Mouse (Mus musculus) E14TG2a.4 (cell line): ENCODE results near the gene Cdc42bpb.
A peak's percentile ranks its signal among the peaks of the same experiment; 100 is the strongest.

Experiments used
- H3K27me3 ChIP-seq: 2 replicates; pipeline ENCODE4 v1.6.1; 2014; ENCODE audit warnings: low read length, control low read depth; ENCODE audit not compliant: insufficient read depth
- H3K36me3 ChIP-seq: 2 replicates; pipeline ENCODE4 v1.6.1; 2014; ENCODE audit warnings: low read length, control low read depth; ENCODE audit not compliant: insufficient read depth
- H3K4me1 ChIP-seq: replicated peaks from 2 replicates; pipeline ENCODE4 v1.6.1; 2014; ENCODE audit warnings: low read depth, low read length, control low read depth
- H3K4me3 ChIP-seq: replicated peaks from 2 replicates; pipeline ENCODE4 v1.5.1; 2014; ENCODE audit warnings: mild to moderate bottlenecking, low read length
- H3K9me3 ChIP-seq: 2 replicates; pipeline ENCODE4 v1.6.1; 2014; ENCODE audit warnings: low read length, control low read depth
- CTCF ChIP-seq: conservative IDR thresholded peaks from 2 replicates; pipeline ENCODE4 v1.5.1; 2014; ENCODE audit warnings: low read length
- NANOG ChIP-seq: IDR thresholded peaks from 2 replicates; pipeline ENCODE4 v1.6.1; 2014; ENCODE audit warnings: borderline replicate concordance, low read length, mixed read lengths
- POU5F1 ChIP-seq: IDR thresholded peaks from 2 replicates; pipeline ENCODE4 v1.6.1; 2014; ENCODE audit warnings: low read length, borderline replicate concordance

Cdc42bpb gene

DNA sequence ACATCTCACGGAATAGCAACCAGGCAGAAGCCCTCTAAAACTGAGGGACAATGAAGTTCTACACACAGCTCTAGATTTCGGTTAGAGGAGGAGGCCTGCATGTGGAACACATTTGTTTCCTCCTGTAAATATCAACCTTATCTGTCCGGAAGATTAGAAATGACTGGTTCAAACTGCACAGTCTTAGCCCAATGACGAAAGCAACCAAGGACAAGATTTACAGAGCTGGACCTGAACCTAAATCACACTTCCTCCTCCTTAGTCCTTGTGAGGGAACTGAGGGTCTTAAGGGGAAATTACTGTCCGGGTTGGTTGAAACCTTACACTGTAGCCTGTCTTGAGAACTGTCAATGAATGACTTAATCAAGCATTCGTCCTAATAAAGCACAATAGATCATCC, 1.5 kb downstream of the Cdc42bpb start:
- no peaks in the 10 kb centered on the region for H3K36me3 ChIP-seq
- TF ChIP-seq CTCF: no peak
- no peak for TF ChIP-seq POU5F1
- no peak for TF ChIP-seq NANOG
- H3K27me3 ChIP-seq: peaks cover 12% of the 10 kb centered on the region
- H3K4me3 ChIP-seq: peak overlapping the region; percentile 94
- H3K9me3 ChIP-seq: no peaks in the 10 kb centered on the region
- H3K4me1 ChIP-seq: peaks cover 59% of the 10 kb centered on the region

DNA sequence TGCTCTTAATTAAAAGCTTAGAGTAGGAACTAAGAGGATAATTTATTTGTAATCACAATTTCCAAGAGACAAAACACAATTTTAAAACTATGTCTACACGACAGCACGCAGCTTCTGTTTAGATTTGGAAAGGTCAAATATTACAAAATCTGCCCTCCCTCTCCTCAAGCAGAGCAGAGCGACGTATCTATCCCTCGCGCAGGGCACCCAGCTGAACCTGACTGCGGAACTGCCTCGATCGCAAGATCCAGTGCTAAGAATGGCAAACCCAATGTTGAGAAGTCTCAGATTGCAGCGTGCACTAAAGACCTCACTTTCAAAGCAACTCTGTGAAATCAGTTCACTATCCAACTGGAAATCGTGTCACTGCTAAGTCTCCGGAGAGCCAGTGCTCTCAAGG, 2.0 kb downstream of the Cdc42bpb start:
- H3K36me3 ChIP-seq: no peaks in the 10 kb centered on the region
- no peaks in the 10 kb centered on the region for H3K9me3 ChIP-seq
- no peak for TF ChIP-seq NANOG
- TF ChIP-seq POU5F1: no peak
- TF ChIP-seq CTCF: no peak
- peak overlapping the region; percentile 94 for H3K4me3 ChIP-seq
- H3K27me3 ChIP-seq: peaks cover 12% of the 10 kb centered on the region
- peaks cover 64% of the 10 kb centered on the region for H3K4me1 ChIP-seq

DNA sequence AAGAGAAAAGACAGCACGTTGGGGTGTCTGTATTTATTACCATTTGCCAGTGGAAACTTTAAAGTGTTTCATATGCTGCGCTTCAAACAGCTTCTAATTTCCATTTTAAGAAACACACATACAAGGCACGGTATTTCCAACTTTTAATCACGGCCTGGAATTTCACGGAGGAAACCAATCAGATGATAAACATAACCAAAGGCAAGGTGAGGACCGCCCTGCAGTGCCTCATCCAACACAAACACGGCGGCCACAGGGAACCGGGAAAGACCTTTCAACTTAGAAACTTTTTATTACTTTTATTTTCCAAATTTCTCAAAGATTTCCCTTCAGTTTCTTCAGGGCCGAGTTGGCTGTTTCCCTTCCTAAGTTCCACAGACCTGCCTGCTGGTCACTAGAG, 2.8 kb downstream of the Cdc42bpb start:
- TF ChIP-seq CTCF (no peak), NANOG (no peak), POU5F1 (no peak)
- H3K4me3 ChIP-seq: no peak overlapping the region
- no peaks in the 10 kb centered on the region for H3K9me3 ChIP-seq
- peaks cover 12% of the 10 kb centered on the region for H3K27me3 ChIP-seq
- H3K36me3 ChIP-seq: no peaks in the 10 kb centered on the region
- H3K4me1 ChIP-seq: peaks cover 72% of the 10 kb centered on the region

DNA sequence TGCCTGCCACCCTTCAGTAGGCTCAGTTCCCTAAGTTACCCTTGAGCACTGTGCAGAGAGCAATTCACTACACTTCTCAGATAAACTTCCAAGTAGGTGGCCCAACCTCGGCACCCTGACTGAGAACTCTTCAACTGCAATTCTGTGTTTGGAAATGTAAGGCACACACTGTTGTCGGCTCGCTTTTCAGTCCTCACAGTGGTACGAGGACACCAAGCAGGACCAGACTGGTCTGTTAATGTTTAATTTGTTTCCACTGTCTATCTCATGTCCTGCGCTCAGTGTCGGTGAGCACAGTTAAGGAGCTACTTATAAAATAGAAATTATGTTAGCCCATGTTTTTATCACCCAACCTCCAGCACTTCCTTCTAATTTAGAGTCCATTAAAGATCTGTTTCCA, 4.1 kb downstream of the Cdc42bpb start:
- peaks cover 12% of the 10 kb centered on the region for H3K27me3 ChIP-seq
- H3K4me3 ChIP-seq: no peak overlapping the region
- H3K9me3 ChIP-seq: no peaks in the 10 kb centered on the region
- peaks cover 81% of the 10 kb centered on the region for H3K4me1 ChIP-seq
- no peak for TF ChIP-seq NANOG
- TF ChIP-seq CTCF: no peak
- TF ChIP-seq POU5F1: no peak
- peaks cover 3% of the 10 kb centered on the region; the same call in 1 of the 2 replicates for H3K36me3 ChIP-seq

DNA sequence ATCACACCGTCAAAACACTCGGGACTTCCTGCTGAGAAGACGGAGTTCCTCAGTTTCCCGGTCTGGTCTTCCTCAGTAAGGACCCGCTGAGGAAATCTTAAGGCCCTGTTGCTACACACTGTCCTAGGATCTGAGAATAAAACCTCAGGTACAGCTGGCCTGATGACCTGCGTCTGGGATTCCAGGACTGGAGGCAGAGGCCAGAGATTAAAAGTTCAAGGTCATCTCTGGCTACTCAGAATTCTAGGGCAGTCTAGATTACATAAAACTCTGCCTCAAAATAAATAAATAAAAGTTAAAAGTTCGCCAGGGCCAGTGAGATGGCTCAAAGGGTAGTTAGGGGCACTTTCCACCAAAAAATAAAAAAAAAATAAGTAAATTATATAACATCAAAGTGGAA, 5.6 kb downstream of the Cdc42bpb start:
- H3K36me3 ChIP-seq: peaks cover 3% of the 10 kb centered on the region; the same call in 1 of the 2 replicates
- peaks cover 96% of the 10 kb centered on the region for H3K4me1 ChIP-seq
- TF ChIP-seq NANOG (no peak), POU5F1 (no peak), CTCF (no peak)
- no peak overlapping the region for H3K4me3 ChIP-seq
- H3K27me3 ChIP-seq: peaks cover 12% of the 10 kb centered on the region
- no peaks in the 10 kb centered on the region for H3K9me3 ChIP-seq

DNA sequence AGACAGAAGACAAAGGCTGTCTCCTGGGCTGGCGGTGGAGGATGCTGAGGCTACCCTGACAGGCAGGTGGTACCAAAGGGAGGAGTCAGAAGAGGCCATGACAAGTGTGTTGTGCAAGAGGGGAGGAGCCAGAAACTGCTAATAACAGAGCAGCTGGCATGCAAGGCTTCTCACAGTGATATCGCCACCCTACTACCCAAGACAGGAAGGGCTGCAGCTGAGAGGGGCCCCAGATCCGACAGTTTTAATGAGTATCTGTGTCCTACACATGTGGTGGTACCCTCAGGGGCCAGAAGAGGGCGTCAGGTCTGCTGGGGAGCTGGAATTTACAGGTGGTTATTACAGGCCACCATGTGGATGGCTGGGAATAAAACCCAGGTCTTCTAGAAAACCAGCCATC, 7.3 kb downstream of the Cdc42bpb start:
- peak; percentile 65 for TF ChIP-seq CTCF
- TF ChIP-seq POU5F1: no peak

DNA sequence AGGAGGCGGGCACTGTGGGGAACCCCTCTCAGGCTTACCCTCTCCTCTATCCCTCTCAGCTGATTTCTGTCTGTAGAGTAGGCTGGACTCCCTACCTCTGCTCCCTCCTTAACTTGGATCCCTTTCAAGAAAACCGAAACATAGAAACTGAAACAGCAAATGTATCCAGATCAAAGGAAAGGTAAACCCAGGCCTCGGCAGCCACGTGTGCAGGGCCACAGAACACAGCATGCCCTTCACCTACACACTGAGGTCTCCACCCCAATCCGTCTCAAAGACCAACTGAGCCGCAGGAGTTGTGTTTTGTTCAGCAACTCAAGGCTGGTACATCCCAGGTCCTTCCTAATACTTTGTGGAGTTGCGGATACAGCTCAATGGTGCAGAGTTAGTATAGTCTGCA, 10.5 kb downstream of the Cdc42bpb start:
- Histone ChIP-seq H3K36me3 (peaks cover 3% of the 10 kb centered on the region; the same call in 1 of the 2 replicates), H3K27me3 (no peaks in the 10 kb centered on the region), H3K9me3 (no peaks in the 10 kb centered on the region), H3K4me1 (peaks cover 81% of the 10 kb centered on the region), H3K4me3 (no peak overlapping the region)
- TF ChIP-seq NANOG: no peak
- no peak for TF ChIP-seq POU5F1
- TF ChIP-seq CTCF: no peak

More for the DNA sequence above, 7.3 kb downstream of the Cdc42bpb start:
- Histone ChIP-seq H3K27me3 (0 out of 2 replicates have a peak, but pooled peaks cover 2% of the 10 kb centered on the region), H3K4me1 (peaks cover 98% of the 10 kb centered on the region), H3K9me3 (no peaks in the 10 kb centered on the region), H3K36me3 (peaks cover 3% of the 10 kb centered on the region; the same call in 1 of the 2 replicates), H3K4me3 (no peak overlapping the region)

DNA sequence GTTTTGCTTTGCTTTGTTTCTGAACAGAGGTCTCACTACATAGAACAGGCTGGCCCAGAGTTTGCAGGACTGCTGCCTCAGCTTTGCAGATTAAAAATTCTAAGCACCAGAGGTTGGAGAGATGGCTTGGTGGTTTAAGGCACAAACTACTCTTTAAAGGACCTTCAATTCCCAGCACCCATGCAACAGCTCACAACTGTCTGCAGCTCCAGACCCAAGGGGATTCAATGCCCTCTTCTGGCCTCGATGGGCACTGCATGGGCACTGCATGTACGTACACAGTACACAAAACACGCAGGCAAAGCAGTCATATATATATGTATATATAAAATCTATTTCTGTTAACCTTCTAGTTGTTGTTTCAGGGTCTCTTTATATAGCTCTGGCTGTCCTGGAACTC, 13.3 kb downstream of the Cdc42bpb start:
- Histone ChIP-seq H3K4me1 (peaks cover 71% of the 10 kb centered on the region), H3K36me3 (peaks cover 3% of the 10 kb centered on the region; the same call in 1 of the 2 replicates), H3K4me3 (no peak overlapping the region), H3K9me3 (no peaks in the 10 kb centered on the region), H3K27me3 (no peaks in the 10 kb centered on the region)
- TF ChIP-seq CTCF (peak; percentile 46), POU5F1 (no peak)

DNA sequence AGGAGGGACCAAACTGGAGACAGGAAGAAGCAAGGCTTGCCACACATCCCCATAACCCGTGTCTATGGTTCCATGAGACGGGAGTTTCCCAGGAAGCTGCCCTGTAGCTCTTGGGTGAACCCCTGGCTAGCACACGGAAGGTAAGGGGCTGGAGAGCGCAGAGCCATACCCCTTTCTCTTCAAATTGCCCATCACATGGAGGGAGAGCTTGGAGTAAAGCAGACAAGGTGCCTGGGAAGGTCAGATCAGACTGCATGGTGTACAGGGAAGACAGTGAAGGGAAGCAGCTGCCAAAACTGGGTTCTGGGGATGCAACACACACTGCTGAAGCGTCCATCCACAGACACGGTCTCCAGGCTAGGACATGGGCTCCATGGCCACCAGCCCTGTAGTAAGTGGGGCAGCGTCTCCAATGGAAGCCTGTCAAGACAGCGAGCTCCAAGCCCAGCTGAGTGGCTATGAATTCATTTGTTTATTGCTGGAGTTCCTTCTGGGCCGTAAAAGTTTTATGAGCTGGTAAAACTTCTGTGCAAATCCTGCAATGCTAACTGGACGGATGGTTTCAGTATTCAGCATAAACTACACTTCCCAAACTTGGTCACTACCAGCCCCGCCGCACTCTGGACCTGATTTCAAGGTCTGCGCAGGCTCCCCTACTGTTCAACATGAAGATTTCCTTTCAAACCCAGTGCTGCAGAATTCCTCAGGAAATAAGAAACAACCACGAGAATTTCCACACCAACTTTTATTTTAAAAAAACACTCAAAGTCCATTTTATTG, 16.0 kb downstream of the Cdc42bpb start:
- TF ChIP-seq NANOG (no peak), CTCF (no peak), POU5F1 (no peak)
- 0 out of 2 replicates have a peak overlapping the region, but pooled peaks have one; percentile 20 for H3K4me3 ChIP-seq

More for the DNA sequence above, 16.0 kb downstream of the Cdc42bpb start:
- Histone ChIP-seq H3K36me3 (peaks cover 3% of the 10 kb centered on the region; the same call in 1 of the 2 replicates), H3K9me3 (no peaks in the 10 kb centered on the region), H3K4me1 (peaks cover 62% of the 10 kb centered on the region), H3K27me3 (no peaks in the 10 kb centered on the region)
